10 mouse cellular contexts compared by ENCODE assay signal in the genomic region with DNA sequence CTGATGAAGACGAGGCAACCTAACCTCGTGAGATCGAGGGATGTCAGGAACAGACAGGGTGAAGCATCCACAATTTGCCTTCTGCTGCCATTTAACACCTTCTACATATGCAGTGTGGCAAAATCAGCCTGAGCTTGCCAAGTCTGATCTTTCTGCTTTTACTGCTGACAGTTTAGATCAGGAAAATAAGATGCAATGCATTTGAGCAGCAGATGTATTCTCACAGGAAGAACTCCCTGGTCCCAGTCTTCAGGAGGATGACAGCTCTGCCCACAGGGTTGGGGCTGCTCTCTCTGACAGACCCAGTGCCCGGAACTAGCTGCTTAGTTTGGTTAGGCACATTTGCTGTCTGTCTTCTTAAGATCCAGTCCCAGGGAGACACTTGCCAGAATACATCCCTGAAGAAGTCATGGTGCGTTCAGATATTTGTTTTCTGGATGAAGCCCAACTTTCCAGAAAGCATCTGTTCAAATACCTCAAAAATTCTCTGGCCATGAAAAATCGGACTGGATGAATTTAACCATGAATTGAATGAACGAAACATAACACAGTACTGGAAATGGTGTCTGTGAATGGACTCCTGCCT.
DNase-seq lines count a peak whose midpoint lies in the region; ATAC-seq and TF ChIP-seq lines count a peak whose summit lies in the region.
"Had no signal": no experiment of that assay in that cellular context is flagged by ENCODE, and none has a peak within 500 bp of the region (broad histone marks: within the 10 kb centered on the region; RNA-seq: fewer than 3 reads in every experiment).

No protein-coding gene starts in this region.

- H3K27ac ChIP-seq in lung, embryonic 14.5 days (ENCODE audit: low read depth) = no peak overlapping the region
- H3K27ac ChIP-seq in cortical plate, adult 2 months (ENCODE audit: insufficient read depth, low read length) = peak overlapping the region; percentile 37
- H3K27ac ChIP-seq in left cerebral cortex, adult 2 months = peak overlapping the region; percentile 51
- H3K27ac ChIP-seq: heart, embryonic 15.5 days had no signal

- no peak for DNase-seq in frontal cortex, postnatal 25 days (ENCODE audit: low spot score in 2 of 2)
- peak; percentile 5 for DNase-seq in lung, embryonic 14.5 days
- DNase-seq in lung, adult 2 months = no peak
- DNase-seq in left cerebral cortex, adult 2 months (ENCODE audit: extremely low spot score in 1 of 2, low spot score in 2 of 2) = no peak
- DNase-seq in adrenal gland, postnatal 10 days = no peak
- no peak for DNase-seq in adrenal gland, postnatal 36 days
- DNase-seq: liver, postnatal 0 days had no signal

- no peak overlapping the region for H3K4me2 ChIP-seq in lung, embryonic 14.5 days
- H3K4me2 ChIP-seq: heart, embryonic 15.5 days had no signal

- no peaks in the 10 kb centered on the region for H3K9me3 ChIP-seq in lung, embryonic 14.5 days (ENCODE audit: low read depth, low read length)
- H3K9me3 ChIP-seq: heart, embryonic 15.5 days had no signal

- TF ChIP-seq CTCF in lung, embryonic 14.5 days (IDR thresholded peaks at IDR 0.05; ENCODE audit: low read depth) = no peak
- TF ChIP-seq CTCF in lung, adult 2 months (IDR thresholded peaks at IDR 0.05; ENCODE audit: insufficient read depth, low read length) = no peak
- no peak for TF ChIP-seq CTCF in cortical plate, adult 2 months (IDR thresholded peaks at IDR 0.05; ENCODE audit: extremely low read depth, insufficient read depth, low read length)
- no peak for TF ChIP-seq CTCF in left cerebral cortex, adult 2 months (IDR thresholded peaks at IDR 0.05)

- 66% methylated on average over 7 of the region's 7 CpGs for WGBS in lung, embryonic 14.5 days
- WGBS in lung, adult 2 months = 61% methylated on average over 7 of the region's 7 CpGs

- ATAC-seq in frontal cortex, adult (ENCODE audit: low TSS enrichment) = peak; percentile 70
- no peak for ATAC-seq in lung, embryonic 14.5 days (ENCODE audit: insufficient read depth)
- ATAC-seq: liver, postnatal 0 days had no signal

- no peak for TF ChIP-seq POLR2A in lung, adult 2 months (IDR thresholded peaks at IDR 0.05; ENCODE audit: borderline replicate concordance, extremely low read depth, low read depth, low read length)
- TF ChIP-seq POLR2A in cortical plate, adult 2 months (IDR thresholded peaks at IDR 0.05; ENCODE audit: extremely low read depth, insufficient read depth, low read length) = 0 out of 2 replicates have a peak, but pooled peaks have one; percentile 18

- no peak overlapping the region for H3K4me3 ChIP-seq in lung, embryonic 14.5 days (ENCODE audit: low read depth, low read length)
- H3K4me3 ChIP-seq in lung, adult 2 months (replicated peaks; ENCODE audit: extremely low read depth, low read depth, low read length) = no peak overlapping the region
- H3K4me3 ChIP-seq in cortical plate, adult 2 months (ENCODE audit: insufficient read depth, low read length) = no peak overlapping the region
- H3K4me3 ChIP-seq in left cerebral cortex, adult 2 months = no peak overlapping the region
- H3K4me3 ChIP-seq: heart, embryonic 15.5 days had no signal

- H3K4me1 ChIP-seq in lung, embryonic 14.5 days (ENCODE audit: insufficient read depth) = no peaks in the 10 kb centered on the region
- H3K4me1 ChIP-seq in lung, adult 2 months (ENCODE audit: control insufficient read depth, insufficient read depth, low read length) = no peaks in the 10 kb centered on the region; the same call in 1 of the 2 replicates
- peaks cover 6% of the 10 kb centered on the region for H3K4me1 ChIP-seq in cortical plate, adult 2 months (ENCODE audit: control insufficient read depth, insufficient read depth, low read length)

- H3K36me3 ChIP-seq in lung, embryonic 14.5 days (ENCODE audit: insufficient read depth) = no peaks in the 10 kb centered on the region
- H3K36me3 ChIP-seq: heart, embryonic 15.5 days had no signal

- H3K9ac ChIP-seq in lung, embryonic 14.5 days = no peak overlapping the region
- H3K9ac ChIP-seq: heart, embryonic 15.5 days; liver, postnatal 0 days had no signal

- H3K27me3 ChIP-seq in lung, embryonic 14.5 days (ENCODE audit: insufficient read depth, low read length) = no peaks in the 10 kb centered on the region
- H3K27me3 ChIP-seq: heart, embryonic 15.5 days had no signal

- intact Hi-C loops in left cerebral cortex, adult 2 months (cut with DNase I) = loop anchor here (1.0 kb wide), 1 partner anchor 21 kb away; no protein-coding TSS in a partner anchor
